ENCODE assay signal across 12 mouse cellular contexts in genomic region chr1:152831003-152831402, GRCm38 (mm10). TPM values are rescaled to one million over a fixed set of nuclear protein-coding genes. Genes with fewer than 3 reads are reported as not detected.
DNase-seq lines count a peak whose midpoint lies in the region; ATAC-seq lines count a peak whose summit lies in the region.
"Had no signal": no experiment of that assay in that cellular context is flagged by ENCODE, and none has a peak within 500 bp of the region (broad histone marks: within the 10 kb centered on the region; RNA-seq: fewer than 3 reads in every experiment).

No protein-coding gene starts in this region.

- ATAC-seq in frontal cortex, adult (ENCODE audit: low TSS enrichment) = peak; percentile 92
- ATAC-seq in activated CD4-positive, CD25-positive, alpha-beta regulatory T cell, adult 4 months = no peak

- DNase-seq in frontal cortex, postnatal 14 days (ENCODE audit: low spot score in 2 of 2) = no peak
- peak; percentile 83 for DNase-seq in right cerebral cortex, adult 18-20 months
- DNase-seq in right cerebral cortex, postnatal 14 days = no peak
- DNase-seq in left cerebral cortex, adult 18-20 months (ENCODE audit: low spot score in 2 of 2) = peak; percentile 65 to 67
- no peak for DNase-seq in embryo, embryonic 9.5 days (ENCODE audit: extremely low spot score)
- no peak for DNase-seq in gastrocnemius, postnatal 10 days
- DNase-seq: B cell, adult 2 months; cerebellum, adult 8-10 months; embryo, embryonic 11 days; lung, embryonic 14.5 days had no signal

RNA-seq across cellular contexts. Expression of gene Ncf2, which starts 31.0 kb away (rescaled TPM):
- 1 to 10 TPM; 2.4 to 5.0 TPM for total RNA-seq in left cerebral cortex, adult 18-20 months (2021)
- total RNA-seq in gastrocnemius, postnatal 10 days (2021) = 1 to 10 TPM; 2.5 to 2.8 TPM
- polyA plus RNA-seq in activated CD4-positive, CD25-positive, alpha-beta regulatory T cell, adult 4 months (2017; shearing (Covaris generic)) = 1 to 10 TPM; 2.2 to 2.9 TPM

Comparison
In these comparisons a context has a peak if more than half of its experiments do, and no peak if none do; other contexts are left out.
1. DNase-seq: peak in right cerebral cortex, adult 18-20 months (single experiment) and left cerebral cortex, adult 18-20 months (2 of 2); none in frontal cortex, postnatal 14 days (0 of 2), right cerebral cortex, postnatal 14 days (single experiment), embryo, embryonic 9.5 days (single experiment) and gastrocnemius, postnatal 10 days (single experiment).